Mouse (Mus musculus) erythroblast, adult 5-6 weeks (primary cell): ENCODE measurements around the gene Glo1. TPM values are rescaled to one million over a fixed set of nuclear protein-coding genes. Genes with fewer than 3 reads are reported as not detected.

ENCODE experiments used
- ATAC-seq: replicated peaks from 2 replicates; pipeline ENCODE4 v1.8.0; 2016; ENCODE audit warnings: moderate number of reproducible peaks, mild to moderate bottlenecking, moderate TSS enrichment, inconsistent platforms; ENCODE audit not compliant: poor library complexity, low FRiP score, severe bottlenecking
- total RNA-seq, 2 experiments: library from RNA; stranded (forward) in 1 of 2; stranded (reverse) in 1 of 2; fragments of 150-400 nt in 1 of 2; fragments of 200-764, 138-1000 nt in 1 of 2; gene quantifications; 2 replicates each; pipeline versions ENCODE4 v1.2.3 to v1.2.4; 2015 to 2017; ENCODE audit warnings: low replicate concordance in 2 of 2

The Glo1 gene
- total RNA-seq, 2 experiments from 2014 or later = 153 to 176 TPM

DNA sequence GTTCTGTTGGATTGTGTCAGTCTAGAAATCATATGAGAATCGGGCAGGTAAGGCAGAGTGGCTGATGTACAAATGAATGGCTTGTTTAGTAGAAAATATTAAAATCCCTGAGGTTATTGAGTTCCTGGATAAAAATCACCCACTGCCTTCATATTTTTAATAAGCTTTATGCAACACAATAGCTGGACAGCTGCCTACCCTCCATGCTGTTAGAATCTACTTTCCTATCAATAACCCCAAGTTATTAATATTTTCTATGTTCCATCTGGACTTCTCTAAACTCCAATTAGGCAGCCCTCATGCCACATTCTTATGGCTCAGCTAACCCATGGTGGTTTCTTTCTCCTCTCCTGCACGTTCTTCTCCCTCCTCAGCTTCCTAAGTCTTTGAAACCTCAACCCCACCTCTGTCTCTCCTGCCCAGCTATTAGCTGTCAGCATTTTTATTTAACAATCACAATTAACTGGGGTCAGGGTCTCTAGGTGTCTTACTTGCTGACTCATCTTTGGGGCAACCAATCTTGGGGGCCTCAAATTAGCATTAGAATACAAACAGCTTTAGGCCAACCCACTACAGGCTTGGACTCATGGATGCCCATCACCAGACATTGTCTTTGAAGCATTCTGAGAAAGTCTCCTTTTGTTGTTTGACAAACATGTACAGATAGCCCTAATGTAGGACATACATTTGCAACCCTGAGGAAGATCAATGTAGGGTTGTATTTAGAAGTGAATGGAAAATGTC, 43.2 kb downstream of the Glo1 start:
- no peak for ATAC-seq

DNA sequence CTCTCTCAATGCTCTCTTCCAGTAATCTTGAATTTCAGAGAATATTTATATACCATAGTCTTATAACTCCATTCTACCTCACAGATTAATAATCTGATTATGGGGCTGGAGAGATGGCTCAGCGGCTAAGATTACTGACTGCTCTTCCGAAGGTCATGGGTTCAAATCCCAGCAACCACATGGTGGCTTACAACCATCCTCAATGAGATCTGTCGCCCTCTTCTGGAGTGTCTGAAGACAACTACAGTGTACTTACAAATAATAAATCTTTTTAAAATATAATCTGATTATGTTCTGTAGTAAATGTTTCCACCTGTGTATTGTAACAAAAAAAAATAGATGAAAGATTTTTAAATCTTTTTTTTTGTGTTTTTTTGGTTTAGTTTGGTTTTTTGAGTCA, 44.4 kb downstream of the Glo1 start:
- no peak for ATAC-seq

DNA sequence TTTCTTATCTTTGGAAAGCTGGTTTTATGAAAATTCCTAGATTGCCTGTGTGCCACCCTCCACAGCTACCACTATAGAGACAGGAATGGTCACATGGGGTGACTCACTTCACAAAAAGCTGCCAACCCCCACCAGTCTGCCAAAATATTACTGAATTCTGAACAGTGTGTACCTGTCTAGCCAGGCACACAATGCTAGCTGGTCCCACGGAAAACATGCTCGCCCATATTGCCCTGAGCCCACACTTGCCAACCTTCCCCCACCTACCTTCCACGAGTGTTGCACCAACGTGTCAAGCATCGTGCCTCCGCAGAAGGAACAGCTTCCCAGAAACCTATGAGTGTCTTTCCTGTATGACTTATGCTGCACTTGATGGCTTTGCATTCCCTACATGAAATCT, 45.5 kb downstream of the Glo1 start:
- ATAC-seq = no peak

DNA sequence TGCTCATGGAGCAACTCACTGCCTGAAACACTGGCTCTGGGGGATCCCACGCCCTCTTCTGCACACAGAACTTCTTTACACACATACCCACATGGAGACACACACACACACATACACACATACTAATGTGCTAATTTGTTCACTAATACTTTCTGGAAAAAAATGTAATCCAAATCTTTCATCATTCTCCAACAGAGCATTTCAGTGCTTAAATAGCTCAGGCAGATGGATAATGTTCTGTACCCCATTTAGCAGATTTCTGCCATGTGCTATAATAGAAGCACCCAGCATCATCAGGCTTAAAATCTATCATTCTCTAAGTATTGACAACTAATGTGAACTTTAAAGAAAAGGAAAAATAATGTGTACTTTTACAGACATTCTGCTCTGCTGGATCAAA, 45.9 kb downstream of the Glo1 start:
- ATAC-seq = no peak

DNA sequence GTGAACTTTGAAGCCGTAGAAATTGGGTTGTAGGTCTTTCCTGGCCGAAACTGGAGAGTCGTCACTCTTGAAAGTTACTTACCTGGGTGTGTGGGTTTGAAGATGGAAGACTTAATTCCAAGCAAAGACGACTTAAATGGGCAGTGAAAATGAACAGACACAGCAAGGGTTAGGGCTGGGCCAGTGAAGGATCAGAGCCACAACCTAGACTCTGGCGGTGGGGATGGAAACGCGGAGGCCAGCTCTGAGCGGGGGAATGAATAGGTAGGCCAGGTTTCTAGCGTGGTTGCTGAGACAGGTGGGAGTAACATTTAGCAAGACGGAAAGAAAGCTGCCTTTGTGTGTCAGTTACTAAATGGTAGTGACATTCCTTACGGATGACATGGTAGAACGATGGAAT, 49.7 kb downstream of the Glo1 start:
- ATAC-seq = no peak

DNA sequence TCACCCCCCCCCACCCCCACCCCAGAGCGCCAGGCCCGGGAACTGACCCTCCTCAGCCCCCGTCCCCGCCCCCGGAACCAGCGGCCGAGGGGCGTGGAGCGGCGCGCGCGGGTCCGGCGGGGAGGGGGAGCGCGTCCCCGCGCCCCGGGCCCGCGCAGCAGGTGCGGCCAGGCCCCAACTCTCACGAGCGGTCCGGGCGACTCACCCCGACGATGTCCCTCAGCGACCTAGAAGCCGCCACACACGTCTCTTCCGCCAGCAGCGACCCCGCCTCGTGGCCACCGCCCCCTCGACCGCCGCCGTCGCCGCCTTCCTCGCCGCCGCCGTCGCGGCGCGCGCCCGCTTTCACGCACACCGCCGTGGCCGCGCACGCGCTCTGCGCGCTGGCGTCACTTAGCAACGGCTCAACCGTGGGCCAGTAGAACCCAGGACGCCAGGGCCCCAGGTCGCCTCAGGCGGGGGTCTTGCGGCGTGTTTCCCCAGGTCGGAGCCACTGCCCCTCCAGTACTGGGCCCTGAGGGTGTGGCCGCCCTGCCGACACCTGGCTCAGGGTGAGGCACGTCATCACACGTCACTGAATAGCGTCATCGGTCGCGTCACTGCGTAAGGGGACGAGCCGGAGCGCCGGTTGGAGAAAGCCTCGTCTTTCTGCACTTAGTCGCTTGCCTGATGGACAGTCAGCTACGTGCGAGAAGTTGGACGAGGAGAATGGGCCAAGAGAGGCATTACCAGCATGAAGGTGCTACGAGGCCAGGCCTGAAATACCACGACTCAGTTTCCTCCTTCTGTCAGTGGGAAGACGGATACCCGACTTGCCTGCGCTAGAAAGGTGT, 50.5 kb downstream of the Glo1 start, which contains the start of gene Btbd9:
Btbd9 (minus strand) TSS at position 548 of the 833 bp plus-strand sequence.
- peak; percentile 97 for ATAC-seq

DNA sequence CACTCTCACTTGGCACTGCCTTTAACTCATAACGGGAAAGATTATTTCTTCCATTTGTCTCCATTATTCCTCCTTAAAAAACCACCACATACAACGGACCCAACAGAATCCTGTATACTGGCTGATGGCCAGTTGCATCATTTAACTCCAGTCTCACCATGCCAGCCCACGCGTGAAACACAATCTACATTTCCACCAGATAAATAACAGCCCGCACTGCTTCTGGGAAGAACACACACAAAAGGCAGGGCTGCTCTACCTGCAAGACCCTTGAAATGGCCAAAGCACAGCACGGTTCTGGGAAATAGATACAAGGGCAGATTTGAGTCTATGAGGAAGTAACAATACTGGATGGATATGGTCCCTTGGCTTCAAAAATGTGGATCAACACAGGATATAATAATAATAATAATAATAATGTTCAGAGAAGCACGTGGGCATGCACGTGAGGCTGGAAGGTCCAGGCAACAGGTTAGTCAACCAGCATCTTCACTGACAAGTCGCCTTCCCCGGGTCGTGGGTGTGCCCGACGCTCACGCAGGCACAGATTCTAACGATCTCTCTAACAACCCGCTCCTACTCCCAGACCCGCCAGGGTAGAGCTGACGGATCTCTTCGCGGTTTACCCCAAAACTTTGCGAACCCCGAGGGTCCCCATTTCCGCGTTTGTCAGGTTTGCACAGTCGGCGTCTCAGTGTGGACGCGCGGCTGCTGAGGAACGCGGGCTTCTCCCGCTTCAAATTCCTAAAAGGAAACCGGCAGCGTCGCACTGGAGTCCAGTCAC, 51.4 kb downstream of the Glo1 start:
- ATAC-seq = 0 out of 2 replicates have a peak, but pooled peaks have one; percentile 43

DNA sequence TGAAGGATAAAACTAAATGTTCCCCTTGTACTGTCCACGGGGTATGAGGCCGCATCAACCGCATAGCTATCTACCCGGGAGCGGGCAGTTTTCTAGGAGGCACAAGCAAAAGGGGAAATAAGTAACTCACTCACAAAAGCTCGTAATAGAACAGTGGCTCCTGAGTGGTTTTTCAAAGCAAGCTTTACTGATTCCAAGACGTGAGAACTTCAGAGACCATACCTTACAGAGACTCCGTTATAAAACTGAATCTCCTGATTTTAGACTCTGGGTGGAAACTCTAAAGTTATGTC, 51.9 kb downstream of the Glo1 start:
- no peak for ATAC-seq

DNA sequence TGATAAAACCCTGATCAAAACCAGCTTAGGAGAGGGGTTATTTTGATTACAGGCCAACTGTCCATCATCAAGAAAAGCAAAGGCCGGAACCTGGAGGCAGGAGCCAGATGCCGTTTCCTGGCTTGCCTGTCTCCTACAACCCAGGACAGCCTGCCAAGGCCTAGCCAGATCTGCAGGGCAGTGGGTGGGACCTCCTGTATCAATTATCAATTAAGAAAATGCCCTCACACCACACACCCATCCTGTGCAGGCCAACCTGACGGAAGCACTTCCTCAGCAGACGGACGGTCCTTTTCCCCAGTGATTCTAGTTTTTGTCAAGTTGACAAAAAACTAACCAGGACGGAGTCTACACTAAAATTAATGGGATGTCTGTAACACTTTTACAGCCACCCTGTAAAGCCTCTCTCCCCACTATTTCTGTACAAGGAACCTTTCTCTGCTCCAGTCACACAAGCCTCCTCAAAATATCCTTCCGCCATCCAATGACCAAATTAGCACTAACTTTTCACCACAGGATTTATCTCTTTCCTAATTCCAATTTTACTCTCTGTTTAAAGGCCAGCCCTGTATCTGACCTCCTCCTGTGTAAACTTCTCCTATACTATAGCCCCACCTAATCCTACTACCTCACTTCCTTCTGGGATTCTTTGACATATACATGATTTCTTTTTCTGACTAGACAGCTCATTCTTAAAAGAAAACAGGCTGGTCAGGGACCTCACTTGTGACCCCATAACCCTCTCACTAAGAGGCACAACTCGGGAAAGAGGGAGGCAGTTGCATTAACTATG, 52.5 kb downstream of the Glo1 start:
- no peak for ATAC-seq

DNA sequence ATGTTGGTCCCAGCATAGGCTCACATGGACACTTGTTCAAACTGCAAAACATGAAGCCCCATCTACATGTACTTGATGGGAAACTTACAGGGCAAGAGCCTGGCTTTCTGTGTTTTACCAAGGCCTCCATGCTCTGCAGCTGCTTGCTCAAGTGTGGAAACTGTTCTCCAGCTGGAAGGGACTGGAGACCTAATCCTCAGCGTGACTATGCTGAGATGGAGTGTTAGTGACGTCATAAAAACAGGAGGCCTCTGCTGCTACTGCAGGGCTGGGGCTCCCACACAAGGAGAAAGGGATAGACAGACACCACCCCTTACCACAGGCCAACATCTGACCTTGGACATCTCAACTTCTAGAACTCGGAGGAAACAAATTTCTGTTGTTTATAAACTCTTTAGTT, 55.7 kb downstream of the Glo1 start:
- no peak for ATAC-seq

DNA sequence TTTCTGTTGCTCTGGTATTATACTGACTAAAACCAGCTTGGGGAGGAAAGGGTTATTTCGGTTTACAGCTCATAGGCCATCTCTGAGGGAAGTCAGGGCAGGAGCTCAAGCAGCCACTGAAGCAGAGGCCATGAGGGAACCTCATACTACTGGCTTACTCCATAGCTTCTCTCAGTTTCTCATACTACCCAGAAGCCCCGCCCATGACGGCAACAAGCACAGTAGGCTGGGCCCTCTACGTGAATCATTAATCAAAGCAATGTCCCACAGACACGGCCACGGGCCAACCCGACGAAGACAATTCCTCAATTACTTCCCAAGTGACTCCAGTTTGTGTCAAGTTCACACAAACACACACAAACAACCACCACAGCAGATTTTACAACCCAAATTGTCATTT, 56.5 kb downstream of the Glo1 start:
- ATAC-seq = no peak

DNA sequence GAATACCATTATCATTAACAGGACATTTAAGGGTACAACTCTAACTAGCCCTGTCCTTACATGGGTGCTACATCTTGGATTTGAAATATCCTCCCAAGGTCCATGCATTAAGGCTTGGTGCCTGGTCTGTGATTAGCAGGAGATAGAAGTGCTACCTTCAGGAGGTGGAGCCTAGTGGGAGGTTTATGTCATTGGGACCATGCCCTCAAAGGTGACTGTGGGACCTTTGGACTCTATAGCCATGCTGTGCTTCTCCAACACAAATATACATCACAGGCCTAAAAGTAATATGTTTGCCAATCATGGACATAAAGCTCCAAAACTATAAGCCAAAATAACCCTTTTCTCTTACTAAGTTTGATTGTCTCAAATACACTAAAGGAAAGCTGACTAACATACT, 58.2 kb downstream of the Glo1 start:
- ATAC-seq = no peak

DNA sequence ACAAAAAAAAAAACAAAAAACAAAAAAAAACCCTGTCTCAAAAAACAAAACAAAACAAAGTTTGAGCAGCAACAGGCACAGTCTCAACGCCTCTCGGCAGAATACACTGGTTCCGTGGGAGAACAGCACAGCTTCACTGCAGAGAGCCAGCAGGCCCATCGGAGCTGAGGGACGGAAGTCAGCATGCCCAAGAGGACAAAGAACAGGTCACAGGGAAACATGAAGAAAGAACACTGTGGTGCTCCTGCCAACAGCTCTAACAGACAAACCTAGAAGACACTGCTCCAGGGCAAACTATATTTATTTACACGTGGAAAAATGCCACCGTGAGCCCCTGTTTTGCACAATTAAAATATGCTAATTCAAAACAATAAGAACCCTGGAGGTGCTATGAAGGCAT, 61.7 kb downstream of the Glo1 start:
- no peak for ATAC-seq

DNA sequence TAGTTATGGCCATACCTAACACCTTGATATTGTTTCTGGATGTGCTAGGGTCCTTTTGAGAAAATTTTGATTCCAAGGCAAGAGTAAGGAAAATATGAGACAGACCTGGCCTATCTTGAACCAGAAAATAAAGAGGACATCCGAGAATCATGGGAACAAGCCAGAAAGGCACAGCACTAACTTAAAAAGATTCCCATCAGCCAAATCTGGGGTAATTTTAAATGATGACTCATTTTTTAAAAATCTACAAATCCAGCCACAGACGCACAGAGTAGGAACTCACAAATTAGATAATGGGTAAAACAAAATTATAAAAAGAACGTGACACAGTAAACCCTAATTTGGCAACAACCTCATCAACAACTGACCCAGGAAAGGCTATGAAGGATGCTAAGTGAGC, 62.3 kb downstream of the Glo1 start:
- no peak for ATAC-seq

DNA sequence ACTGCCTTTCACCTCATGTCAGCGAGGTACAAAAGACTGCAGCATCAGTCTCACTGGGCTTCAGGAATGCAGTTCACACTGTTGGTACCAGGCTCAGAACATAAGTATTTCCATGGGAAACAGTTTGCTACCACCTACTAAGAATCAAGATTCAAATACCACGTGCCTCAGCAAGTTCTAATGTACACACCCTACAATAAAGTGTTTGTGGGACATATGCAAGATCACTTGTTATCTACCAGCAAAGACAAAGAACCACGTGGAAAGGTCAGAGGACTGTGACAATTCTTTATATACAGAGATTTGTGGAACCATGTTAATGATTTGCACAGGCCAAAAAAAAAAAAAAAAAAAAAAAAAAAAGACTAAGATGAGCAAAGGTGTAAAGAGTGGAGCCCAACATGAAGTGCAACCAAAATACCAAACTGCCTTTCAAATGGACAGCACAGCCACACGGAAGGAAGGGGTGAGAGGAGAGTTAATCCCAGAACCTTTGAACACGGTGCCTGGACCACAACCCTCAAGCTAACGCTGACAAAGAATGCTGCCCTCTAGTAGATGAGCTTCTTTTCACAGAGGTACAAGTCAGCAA, 63.1 kb downstream of the Glo1 start:
- ATAC-seq = no peak

DNA sequence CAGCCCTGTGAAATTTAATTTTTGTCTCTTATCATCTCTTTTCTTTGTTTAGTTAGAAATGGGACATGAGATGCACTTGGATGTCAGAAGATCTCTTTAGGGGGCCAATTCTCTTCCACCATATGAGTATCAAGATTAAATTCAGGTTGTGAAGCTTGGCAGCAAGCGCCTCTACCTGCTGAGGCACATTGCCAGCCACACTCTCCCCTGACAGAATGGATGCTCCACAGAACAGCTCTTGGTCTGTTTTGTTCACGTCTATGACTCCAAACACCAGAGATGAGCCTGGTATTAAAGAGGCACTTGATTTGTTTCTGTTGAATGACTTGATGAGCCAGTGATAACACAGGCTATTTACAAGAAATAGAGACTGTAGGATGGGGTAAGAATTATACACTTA, 63.9 kb downstream of the Glo1 start:
- no peak for ATAC-seq

DNA sequence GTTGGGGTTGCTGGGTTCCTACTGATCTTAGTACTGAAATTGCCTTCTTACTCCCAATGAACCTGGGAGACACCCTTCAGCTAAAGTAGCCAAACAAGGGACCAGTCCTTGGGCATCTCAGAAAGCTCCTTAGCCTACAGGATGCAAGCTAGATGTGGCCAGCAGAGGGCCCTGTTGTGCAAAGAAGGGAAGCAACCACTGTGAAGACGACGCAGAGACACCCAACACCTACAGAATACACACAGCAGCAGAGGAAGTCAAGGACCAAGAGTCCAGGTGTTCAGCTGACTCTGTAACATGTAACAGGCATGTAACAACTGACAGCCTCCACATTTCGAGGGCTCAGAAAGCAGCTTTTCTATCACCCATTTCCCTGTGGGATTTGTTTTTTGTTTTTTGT, 67.1 kb downstream of the Glo1 start:
- peak; percentile 78 for ATAC-seq

DNA sequence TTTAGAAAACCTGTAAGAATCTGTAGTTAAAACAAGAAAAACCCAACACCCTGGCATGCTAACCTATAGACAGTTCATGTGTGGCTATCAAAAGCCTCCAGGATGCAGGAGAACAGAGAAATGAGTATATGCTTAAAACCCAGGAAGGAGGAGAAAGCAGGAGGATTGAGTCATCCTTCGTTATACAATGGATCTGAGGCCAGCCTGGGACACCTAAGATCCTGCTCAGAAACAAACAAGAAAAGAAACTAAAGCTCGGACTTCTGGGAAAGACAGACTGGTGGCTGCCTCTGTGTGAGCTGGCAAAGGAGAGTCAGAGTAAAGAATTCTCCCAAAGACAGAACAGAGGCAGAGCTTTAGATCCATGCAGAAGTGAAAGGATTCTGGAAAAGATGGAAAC, 68.0 kb downstream of the Glo1 start:
- no peak for ATAC-seq

DNA sequence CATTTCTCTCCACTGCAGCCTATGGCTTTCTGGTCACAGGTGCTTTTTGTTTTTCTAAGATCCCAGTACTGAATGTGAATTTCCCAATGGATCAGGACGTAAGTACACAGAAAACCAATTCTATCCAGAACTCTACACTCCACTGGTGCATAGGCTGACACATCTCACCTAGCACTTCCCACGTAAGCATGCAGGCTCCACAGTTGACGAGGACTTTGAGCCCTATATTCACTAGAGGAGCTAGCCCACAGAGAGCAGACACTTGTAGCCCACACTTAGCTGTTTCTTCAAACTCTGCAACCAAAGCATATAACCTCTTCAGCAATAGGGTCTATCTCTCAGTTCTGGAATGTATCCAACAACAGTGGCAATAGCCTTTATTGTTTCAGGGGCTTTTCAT, 70.2 kb downstream of the Glo1 start:
- ATAC-seq = no peak
